Comparison of ENCODE assay signal across 24 mouse cellular contexts in the genomic region with DNA sequence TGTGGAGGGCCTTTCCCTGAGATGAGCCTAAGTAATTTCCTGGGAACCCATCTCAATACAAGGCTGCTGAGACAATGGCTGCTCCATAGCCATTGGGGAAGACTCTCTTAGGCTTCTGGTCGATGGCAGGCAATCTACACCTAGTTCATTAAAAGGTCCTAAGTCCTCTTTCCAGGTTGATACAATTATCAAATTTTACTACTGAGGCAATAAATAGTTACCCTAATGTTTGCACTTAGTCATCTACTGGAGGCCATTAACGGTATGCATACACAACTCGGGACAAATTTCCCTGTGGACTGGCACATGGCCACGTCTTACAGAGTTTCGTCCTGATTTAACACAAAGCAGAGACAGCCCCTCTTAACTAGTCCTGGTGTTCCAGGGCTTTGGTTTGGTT. TPM values are rescaled to one million over a fixed set of nuclear protein-coding genes. Genes with fewer than 3 reads are reported as not detected.
"Had no signal": no experiment of that assay in that cellular context is flagged by ENCODE, and none has a peak within 500 bp of the region (broad histone marks: within the 10 kb centered on the region; RNA-seq: fewer than 3 reads in every experiment).

No protein-coding gene starts in this region.

- H3K9me3 ChIP-seq: liver, embryonic 15.5 days; lung, embryonic 15.5 days; midbrain, embryonic 10.5 days; midbrain, embryonic 12.5 days; neural tube, embryonic 13.5 days; neural tube, embryonic 15.5 days had no signal

- ATAC-seq: liver, postnatal 0 days; lung, postnatal 0 days; midbrain, embryonic 16.5 days had no signal

- H3K27me3 ChIP-seq: liver, embryonic 15.5 days; lung, embryonic 15.5 days; neural tube, embryonic 13.5 days; neural tube, embryonic 15.5 days had no signal

- H3K27ac ChIP-seq: liver, embryonic 15.5 days; lung, embryonic 15.5 days; midbrain, embryonic 10.5 days; midbrain, embryonic 12.5 days; neural tube, embryonic 13.5 days; neural tube, embryonic 15.5 days had no signal

- H3K9ac ChIP-seq: liver, embryonic 15.5 days; liver, postnatal 0 days; lung, embryonic 15.5 days; midbrain, embryonic 12.5 days; neural tube, embryonic 13.5 days; neural tube, embryonic 15.5 days had no signal

- H3K4me1 ChIP-seq: liver, embryonic 15.5 days; lung, embryonic 15.5 days; midbrain, embryonic 10.5 days; midbrain, embryonic 12.5 days; neural tube, embryonic 13.5 days; neural tube, embryonic 15.5 days had no signal

- H3K4me3 ChIP-seq: liver, embryonic 15.5 days; lung, embryonic 15.5 days; midbrain, embryonic 10.5 days; midbrain, embryonic 12.5 days; myocyte; neural tube, embryonic 13.5 days; neural tube, embryonic 15.5 days had no signal

- DNase-seq: liver, postnatal 0 days; lung, adult 2 months; lung, postnatal 14 days; lung, postnatal 36 days; midbrain, embryonic 14.5 days; retina, postnatal 1 day; right cerebral cortex, adult 18-20 months; right cerebral cortex, postnatal 25 days; right cerebral cortex, postnatal 4 days; thymus, adult 2 months; thymus, postnatal 25 days; thymus, postnatal 4 days had no signal

- H3K4me2 ChIP-seq: liver, embryonic 15.5 days; lung, embryonic 15.5 days; midbrain, embryonic 12.5 days; neural tube, embryonic 13.5 days; neural tube, embryonic 15.5 days had no signal

RNA-seq across cellular contexts. Expression of a gene that starts 59.1 kb away (rescaled TPM):
- polyA plus RNA-seq: liver, embryonic 15.5 days; liver, postnatal 0 days; lung, embryonic 15.5 days; lung, postnatal 0 days; midbrain, embryonic 10.5 days; midbrain, embryonic 12.5 days; midbrain, embryonic 14.5 days; midbrain, embryonic 16.5 days; neural tube, embryonic 11.5 days; neural tube, embryonic 13.5 days; neural tube, embryonic 15.5 days; stomach, embryonic 14.5 days; stomach, embryonic 16.5 days had no signal
